Mouse (Mus musculus) CH12.LX (cell line): ENCODE data around the gene Gm20388.

ENCODE experiments used
- CHD1 ChIP-seq: IDR thresholded peaks from 2 replicates; pipeline ENCODE4 v1.6.1; 2012; ENCODE audit warnings: low read depth, low read length, improper control_type of control experiment, inconsistent platforms
- CTCF ChIP-seq, 2 experiments: IDR thresholded peaks in 1 of 2; conservative IDR thresholded peaks in 1 of 2; 2 replicates each; pipeline ENCODE4 v1.5.1; 2011 to 2012; ENCODE audit warnings: low read depth in 2 of 2, low read length in 2 of 2, improper control_type of control experiment in 1 of 2, inconsistent platforms in 1 of 2, mild to moderate bottlenecking in 1 of 2, moderate library complexity in 1 of 2
- GABPA ChIP-seq: IDR thresholded peaks from 2 replicates; pipeline ENCODE4 v1.6.1; 2012; ENCODE audit warnings: low read depth, low read length, improper control_type of control experiment, inconsistent platforms; ENCODE audit not compliant: insufficient replicate concordance
- KAT2A ChIP-seq: IDR thresholded peaks from 2 replicates; pipeline ENCODE4 v1.6.1; 2012; ENCODE audit warnings: low read length, improper control_type of control experiment, inconsistent platforms; ENCODE audit not compliant: insufficient replicate concordance
- MAX ChIP-seq: IDR thresholded peaks from 2 replicates; pipeline ENCODE4 v1.6.1; 2011; ENCODE audit warnings: low read length, improper control_type of control experiment
- SMC3 ChIP-seq: IDR thresholded peaks from 2 replicates; pipeline ENCODE4 v1.6.1; 2011; ENCODE audit warnings: low read depth, low read length, improper control_type of control experiment

DNA sequence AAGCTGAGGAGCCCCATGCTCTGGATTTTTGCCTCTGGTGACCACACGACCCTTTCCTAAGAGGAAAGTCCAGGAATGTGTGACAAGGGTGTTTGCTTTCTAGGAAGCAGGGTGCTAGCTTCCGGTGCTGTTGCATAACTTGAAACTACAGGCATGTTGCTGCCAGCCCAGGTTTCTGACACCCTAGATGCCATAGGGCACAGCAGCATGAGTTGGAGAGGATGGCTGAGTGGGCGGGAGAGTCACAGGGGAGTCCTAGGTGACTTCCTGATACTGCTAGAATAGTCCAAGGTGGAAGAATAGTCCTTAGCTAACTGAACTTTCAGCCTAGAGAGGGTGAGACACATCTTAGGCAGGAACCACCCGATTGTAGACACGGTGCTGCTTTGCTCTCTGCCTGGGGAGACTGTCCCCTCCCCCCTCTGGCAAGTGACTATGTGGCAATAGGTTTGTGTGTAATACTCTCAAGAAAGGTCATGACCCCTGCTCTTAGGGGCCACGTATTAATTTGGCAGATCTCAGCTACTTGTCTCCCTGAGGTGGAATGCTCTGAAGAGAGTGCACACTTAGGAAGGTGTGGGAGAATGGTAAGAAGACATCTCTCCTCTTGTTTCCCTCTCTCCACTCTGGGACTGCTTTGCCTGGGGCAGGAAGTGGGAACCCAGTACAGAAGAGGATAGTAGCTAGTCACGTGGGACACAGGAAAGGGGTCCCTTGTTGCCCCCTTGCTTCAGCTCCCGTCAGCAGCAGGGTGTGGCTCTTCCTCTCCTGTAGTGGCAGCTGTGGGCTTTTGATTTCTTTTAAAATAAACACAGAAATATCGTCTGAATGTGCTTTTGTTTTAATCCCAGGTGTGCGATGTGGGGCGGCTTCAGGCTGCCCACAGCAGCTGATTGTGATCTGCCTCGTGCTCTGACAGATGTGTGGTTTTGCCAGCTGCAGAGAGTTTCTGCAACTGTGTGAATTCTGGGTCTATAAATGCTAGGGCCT is 2553.3 kb downstream of the Gm20388 start:
- TF ChIP-seq SMC3 (no peak), MAX (no peak), CTCF (conservative IDR thresholded peaks at IDR 0.05 in 1 of 2, IDR thresholded peaks at IDR 0.05 in 1 of 2; ENCODE audit: low read depth in 2 of 2, low read length in 2 of 2) (no peak), GABPA (no peak), KAT2A (no peak), CHD1 (no peak)
